Comparison of ENCODE assay signal across 9 mouse cellular contexts in genomic region chr12:54822836-54823426, GRCm38 (mm10). TPM values are rescaled to one million over a fixed set of nuclear protein-coding genes. Genes with fewer than 3 reads are reported as not detected.
A peak's percentile ranks its signal among the peaks of the same experiment; 100 is the strongest.
DNase-seq lines count a peak whose midpoint lies in the region; ATAC-seq and TF ChIP-seq lines count a peak whose summit lies in the region.
"Had no signal": no experiment of that assay in that cellular context is flagged by ENCODE, and none has a peak within 500 bp of the region (broad histone marks: within the 10 kb centered on the region; RNA-seq: fewer than 3 reads in every experiment).

No protein-coding gene starts in this region.

- 0 out of 2 replicates have a peak overlapping the region, but pooled peaks have one; percentile 19 for H3K9ac ChIP-seq in hindbrain, embryonic 13.5 days
- H3K9ac ChIP-seq in hindbrain, embryonic 11.5 days (ENCODE audit: low read depth, low read length): no peak overlapping the region
- no peak overlapping the region for H3K9ac ChIP-seq in MEL (ENCODE audit: control insufficient read depth, low read depth, low read length, poor library complexity, severe bottlenecking)

- 0 out of 2 replicates have a peak, but pooled peaks cover 5% of the 10 kb centered on the region for H3K4me1 ChIP-seq in hindbrain, embryonic 13.5 days (replicated peaks)
- no peaks in the 10 kb centered on the region for H3K4me1 ChIP-seq in hindbrain, embryonic 11.5 days (replicated peaks; ENCODE audit: control insufficient read depth, insufficient read depth, low read length)
- peaks cover 12 to 28% of the 10 kb centered on the region in 2 experiments for H3K4me1 ChIP-seq in MEL (ENCODE audit: control insufficient read depth in 1 of 2, insufficient read depth in 2 of 2, low read length in 2 of 2)

- H3K27me3 ChIP-seq in hindbrain, embryonic 13.5 days: no peaks in the 10 kb centered on the region
- H3K27me3 ChIP-seq in hindbrain, embryonic 11.5 days (ENCODE audit: control insufficient read depth, insufficient read depth, low read length): no peaks in the 10 kb centered on the region
- no peaks in the 10 kb centered on the region for H3K27me3 ChIP-seq in MEL (ENCODE audit: control insufficient read depth in 1 of 2, insufficient read depth in 2 of 2, low read length in 2 of 2)
- H3K27me3 ChIP-seq: Patski had no signal

- H3K36me3 ChIP-seq in hindbrain, embryonic 13.5 days: no peaks in the 10 kb centered on the region
- no peaks in the 10 kb centered on the region for H3K36me3 ChIP-seq in hindbrain, embryonic 11.5 days (ENCODE audit: control insufficient read depth, insufficient read depth, low read length)
- peaks cover 0 to 36% of the 10 kb centered on the region in 2 experiments; a peak in 2 of 4 replicates for H3K36me3 ChIP-seq in MEL (ENCODE audit: control insufficient read depth in 1 of 2, insufficient read depth in 2 of 2, low read length in 2 of 2)

- no peak overlapping the region for H3K4me3 ChIP-seq in hindbrain, embryonic 13.5 days
- H3K4me3 ChIP-seq in hindbrain, embryonic 11.5 days (ENCODE audit: low read depth, low read length): no peak overlapping the region
- H3K4me3 ChIP-seq in MEL (ENCODE audit: control insufficient read depth in 1 of 2, insufficient read depth in 1 of 2, low read depth in 2 of 2, low read length in 2 of 2): no peak overlapping the region

- H3K27ac ChIP-seq in hindbrain, embryonic 13.5 days: no peak overlapping the region
- no peak overlapping the region for H3K27ac ChIP-seq in hindbrain, embryonic 11.5 days (ENCODE audit: low read depth, low read length)
- no peak overlapping the region for H3K27ac ChIP-seq in MEL (ENCODE audit: control insufficient read depth, low read depth, low read length)

- TF ChIP-seq EP300 in MEL (IDR thresholded peaks at IDR 0.05; ENCODE audit: low read depth in 1 of 2, low read length in 2 of 2): no peak

- WGBS in hindbrain, embryonic 13.5 days: 33% methylated on average over 4 of the region's 4 CpGs
- 59% methylated on average over 4 of the region's 4 CpGs for WGBS in hindbrain, embryonic 11.5 days

- DNase-seq in hindbrain, embryonic 11.5 days (ENCODE audit: low spot score): no peak
- peak; percentile 70 for DNase-seq in MEL (ENCODE audit: low read depth, low spot score)
- peak; percentile 54 to 68 for DNase-seq in frontal cortex, postnatal 14 days (ENCODE audit: low spot score in 2 of 2)
- peak; percentile 80 to 86 for DNase-seq in left cerebral cortex, postnatal 14 days (ENCODE audit: low spot score in 2 of 2)
- DNase-seq in ovary, postnatal 14 days (ENCODE audit: low spot score): no peak
- DNase-seq in adrenal gland, adult 18-20 months (ENCODE audit: low spot score in 2 of 2): no peak

- no peaks in the 10 kb centered on the region; the same call in 1 of the 2 replicates for H3K79me2 ChIP-seq in MEL (ENCODE audit: control insufficient read depth, insufficient read depth, low read length, poor library complexity)

- no peak overlapping the region for H3K4me2 ChIP-seq in hindbrain, embryonic 13.5 days
- H3K4me2 ChIP-seq in hindbrain, embryonic 11.5 days (replicated peaks; ENCODE audit: low read depth, low read length): no peak overlapping the region

- no peak for TF ChIP-seq CTCF in MEL (IDR thresholded peaks at IDR 0.05 in 2 of 3, conservative IDR thresholded peaks at IDR 0.05 in 1 of 3; ENCODE audit: control insufficient read depth in 1 of 3, insufficient read depth in 1 of 3, low read depth in 2 of 3, low read length in 3 of 3, poor library complexity in 1 of 3, severe bottlenecking in 1 of 3)

- intact Hi-C loops in left cerebral cortex, postnatal 14 days (cut with DNase I): no loop called here

- no peak for TF ChIP-seq RAD21 in MEL (IDR thresholded peaks at IDR 0.05; ENCODE audit: low read depth, low read length)

- no peaks in the 10 kb centered on the region for H3K9me3 ChIP-seq in hindbrain, embryonic 13.5 days
- no peaks in the 10 kb centered on the region for H3K9me3 ChIP-seq in hindbrain, embryonic 11.5 days (ENCODE audit: control insufficient read depth, low read length)
- no peaks in the 10 kb centered on the region for H3K9me3 ChIP-seq in MEL (replicated peaks; ENCODE audit: insufficient read depth, low read length)

- ATAC-seq in hindbrain, embryonic 13.5 days (ENCODE audit: low FRiP score): no peak
- ATAC-seq in hindbrain, embryonic 11.5 days (ENCODE audit: low FRiP score): no peak
- no peak for ATAC-seq in megakaryocyte-erythroid progenitor cell, adult 5-6 weeks (replicated peaks; ENCODE audit: low FRiP score, low TSS enrichment, poor library complexity, severe bottlenecking)
- ATAC-seq: Patski had no signal

- no peak for TF ChIP-seq POLR2A in MEL (IDR thresholded peaks at IDR 0.05; ENCODE audit: control insufficient read depth in 1 of 2, insufficient read depth in 1 of 2, low read depth in 1 of 2, low read length in 2 of 2, poor library complexity in 1 of 2)

TF ChIP-seq in MEL, 35 proteins besides CTCF, POLR2A, EP300 and RAD21:
- TF ChIP-seq USF1 (IDR thresholded peaks at IDR 0.05; ENCODE audit: low read depth, low read length): no peak
- TF ChIP-seq ETS1 (IDR thresholded peaks at IDR 0.05; ENCODE audit: low read depth, low read length): peak; percentile 58; the same call in 1 of the 2 replicates

RNA-seq across cellular contexts. Expression of gene Snx6, which starts 27.4 kb away (rescaled TPM):
- polyA plus RNA-seq in hindbrain, embryonic 13.5 days (2015; fragmentation: Nextera tagmentation; extraction: Ambion mirVana): 178 and 201 TPM in 2 replicates
- polyA plus RNA-seq in hindbrain, embryonic 11.5 days (2014; fragmentation: Nextera tagmentation; extraction: Ambion mirVana): 240 and 245 TPM in 2 replicates
- 42.4 and 46.5 TPM in 2 replicates for total RNA-seq in MEL (2012; rRNA removed)
- polyA plus RNA-seq in MEL (2012; ENCODE audit: insufficient read depth in 1 of 2, insufficient read length in 2 of 2, low read depth in 1 of 2, low replicate concordance in 2 of 2, missing spikeins in 1 of 2): 10 to 100 TPM in 1 of 2 experiments, not detected in 1; 33.7 TPM
- 10 to 100 TPM; 49.0 to 50.5 TPM for total RNA-seq in left cerebral cortex, postnatal 14 days (2021)
- total RNA-seq in megakaryocyte-erythroid progenitor cell, adult 5-6 weeks (2014; fragmentation: Nextera tagmentation): 30.9 and 34.0 TPM in 2 replicates
- total RNA-seq in megakaryocyte-erythroid progenitor cell, adult 5-6 weeks (2017): 56.9 and 74.7 TPM in 2 replicates
- total RNA-seq in adrenal gland, adult 18-20 months (2021): 10 to 100 TPM; 57.6 to 61.0 TPM

RNA-seq across cellular contexts. Expression of gene Cfl2, which starts 39.7 kb away (rescaled TPM):
- polyA plus RNA-seq in hindbrain, embryonic 13.5 days (2015; fragmentation: Nextera tagmentation; extraction: Ambion mirVana): 295 and 300 TPM in 2 replicates
- 268 and 275 TPM in 2 replicates for polyA plus RNA-seq in hindbrain, embryonic 11.5 days (2014; fragmentation: Nextera tagmentation; extraction: Ambion mirVana)
- 5.3 and 5.7 TPM in 2 replicates for total RNA-seq in MEL (2012; rRNA removed)
- 1 to 10 TPM in 1 of 2 experiments, not detected in 1; 8.8 TPM for polyA plus RNA-seq in MEL (2012; ENCODE audit: insufficient read depth in 1 of 2, insufficient read length in 2 of 2, low read depth in 1 of 2, low replicate concordance in 2 of 2, missing spikeins in 1 of 2)
- total RNA-seq in left cerebral cortex, postnatal 14 days (2021): 100 to 1,000 TPM; 144 to 154 TPM
- total RNA-seq in megakaryocyte-erythroid progenitor cell, adult 5-6 weeks (2014; fragmentation: Nextera tagmentation): 29.8 and 41.6 TPM in 2 replicates
- total RNA-seq in megakaryocyte-erythroid progenitor cell, adult 5-6 weeks (2017): 22.7 and 31.5 TPM in 2 replicates
- total RNA-seq in adrenal gland, adult 18-20 months (2021): 100 to 1,000 TPM; 121 to 137 TPM

Comparison
In these comparisons a context has a peak if more than half of its experiments do, and no peak if none do; other contexts are left out.
1. DNase-seq: peak in MEL (single experiment), frontal cortex, postnatal 14 days (2 of 2) and left cerebral cortex, postnatal 14 days (2 of 2); none in hindbrain, embryonic 11.5 days (single experiment), ovary, postnatal 14 days (single experiment) and adrenal gland, adult 18-20 months (0 of 2).